Mouse (Mus musculus): ENCODE measurements around the gene Gm20388.

Gene Gm20388

DNA sequence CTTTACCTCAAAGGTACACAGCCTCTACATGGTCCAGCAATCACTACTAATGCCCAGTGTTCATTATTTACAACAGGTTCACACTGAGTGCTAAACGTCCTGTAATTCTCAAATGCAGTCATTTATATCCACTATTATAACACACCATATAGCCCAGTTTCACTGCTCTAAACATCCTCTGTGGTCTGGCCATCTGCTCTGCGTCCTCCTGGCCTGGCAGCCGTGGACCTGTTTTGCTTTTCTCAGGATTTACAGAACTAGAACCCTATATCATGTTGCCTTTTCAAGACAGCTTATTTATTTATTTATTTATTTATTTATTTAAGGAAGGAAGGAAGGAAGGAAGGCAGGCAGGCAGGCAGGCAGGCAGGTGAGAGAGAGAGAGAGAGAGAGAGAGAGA is 3017.2 kb downstream of the Gm20388 start:
- DNase-seq (ENCODE audit: low read depth in 2 of 2, low spot score in 2 of 2) = no peak

DNA sequence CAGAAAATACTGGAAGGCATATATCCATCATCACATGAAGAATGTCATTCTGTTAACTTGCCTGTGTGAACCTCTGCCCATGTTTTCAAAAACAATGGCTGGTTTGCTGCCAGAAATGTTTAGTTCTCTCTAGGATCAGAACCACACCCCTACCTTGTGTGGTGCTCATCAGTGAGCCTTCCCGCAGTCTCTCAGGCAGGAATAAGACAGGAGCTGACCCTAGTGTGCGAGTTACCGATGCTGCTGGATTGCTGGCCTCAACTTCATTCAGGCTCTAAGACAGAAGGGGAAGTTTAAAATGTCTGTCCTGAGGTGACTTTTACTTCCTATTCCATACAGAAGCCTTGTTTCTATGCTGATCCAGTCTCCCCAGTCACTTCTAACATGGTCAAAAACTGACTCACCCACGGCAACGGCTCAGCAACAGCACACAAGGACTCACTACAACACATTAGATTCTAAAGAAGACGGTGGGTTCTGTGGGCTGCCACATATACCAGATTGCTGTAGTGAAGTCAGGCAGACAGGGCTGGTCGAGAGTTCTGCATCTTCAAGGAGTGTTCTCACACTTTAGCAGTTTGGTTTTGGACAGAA is 3018.1 kb downstream of the Gm20388 start:
- DNase-seq (ENCODE audit: low read depth in 2 of 2, low spot score in 2 of 2) = no peak

DNA sequence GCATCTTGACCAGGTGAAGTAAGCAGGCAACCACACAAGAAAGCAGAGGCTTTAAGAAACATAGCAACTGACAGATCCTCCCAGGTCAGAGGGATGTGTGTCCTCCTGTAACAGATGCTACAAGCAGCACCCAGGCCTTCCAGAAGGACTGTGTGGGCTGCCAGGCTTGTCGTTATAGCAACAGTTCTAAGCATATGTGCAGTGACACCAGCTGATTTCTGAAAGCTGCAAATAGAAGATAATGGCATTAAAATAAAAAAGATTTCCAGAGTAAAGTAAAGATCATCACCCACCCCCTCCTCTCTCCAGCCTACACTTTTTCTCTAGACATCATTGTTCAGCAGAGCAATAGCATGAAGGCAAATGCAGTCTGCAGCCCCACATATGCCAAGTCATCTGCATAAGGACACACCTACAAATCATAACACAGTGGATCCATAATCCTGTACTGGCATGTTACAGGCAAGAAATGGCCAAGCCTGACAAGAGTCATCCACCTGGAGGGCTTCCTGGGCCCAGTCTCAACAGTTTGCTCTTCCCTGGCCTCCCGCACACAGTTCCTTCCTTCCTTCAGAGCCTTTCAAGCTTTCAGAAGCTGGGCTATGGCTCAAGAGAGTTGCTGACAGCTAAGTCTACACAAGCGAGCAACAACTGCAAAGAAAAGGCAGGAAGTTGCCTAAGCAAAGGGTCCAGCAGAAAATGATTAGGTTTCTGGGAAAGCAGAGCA is 3021.4 kb downstream of the Gm20388 start:
- DNase-seq (ENCODE audit: low read depth in 2 of 2, low spot score in 2 of 2) = no peak

DNA sequence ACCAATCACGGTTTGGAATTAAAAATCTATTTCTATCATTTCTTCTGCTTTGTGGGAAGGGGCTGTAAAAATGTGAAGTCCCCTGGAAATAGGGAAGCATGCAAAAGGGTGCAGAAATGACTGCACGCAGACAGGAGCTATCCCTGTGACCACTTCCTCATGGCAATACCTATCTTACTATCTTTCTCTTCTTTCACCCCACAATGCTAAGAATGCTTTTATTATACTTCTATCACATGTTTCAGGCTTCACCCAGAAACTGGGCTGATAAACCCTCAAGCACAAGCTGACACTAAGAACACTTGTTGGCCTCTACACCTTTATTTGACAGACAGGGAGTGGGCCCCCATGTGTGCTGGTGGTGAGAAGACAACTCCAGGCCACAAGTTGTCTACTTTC is 3021.9 kb downstream of the Gm20388 start:
- DNase-seq (ENCODE audit: low read depth in 2 of 2, low spot score in 2 of 2) = no peak

DNA sequence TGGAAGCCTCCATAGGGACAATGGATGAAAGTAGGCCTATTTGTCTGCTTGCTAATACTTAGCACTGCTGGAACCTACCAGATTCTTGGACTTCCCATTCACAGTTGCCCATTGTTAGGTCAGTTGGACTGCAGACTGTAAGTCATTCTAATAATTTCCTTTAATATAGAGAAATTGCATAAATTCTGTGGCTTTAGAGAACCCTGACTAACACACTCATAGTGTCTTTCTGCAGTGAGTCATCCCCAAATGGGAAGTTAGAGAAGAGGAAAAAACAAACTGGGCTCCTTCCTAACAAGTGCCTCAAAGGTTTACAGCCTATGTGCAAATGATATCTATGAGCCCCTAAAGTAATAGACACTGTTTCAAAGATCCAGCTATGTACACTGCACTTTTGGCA is 3023.3 kb downstream of the Gm20388 start:
- DNase-seq (ENCODE audit: low read depth in 2 of 2, low spot score in 2 of 2) = no peak

DNA sequence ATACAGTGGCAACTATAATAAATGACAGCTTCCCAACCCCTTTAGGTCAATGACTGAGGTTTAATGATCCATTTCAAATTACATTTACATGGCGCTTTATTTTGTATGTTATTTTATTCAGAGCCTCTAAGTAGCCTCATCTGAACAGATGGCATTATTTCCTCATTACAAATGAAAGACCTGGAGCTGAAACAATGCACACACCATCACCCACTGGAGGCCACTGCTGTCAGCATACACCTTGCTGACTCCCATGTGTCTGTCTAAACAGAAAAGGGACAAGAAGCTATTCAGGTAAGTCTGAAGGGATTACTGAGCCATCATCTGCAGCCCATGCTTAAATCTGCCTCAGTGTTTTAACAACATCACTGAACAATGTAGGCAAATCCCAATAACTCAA is 3024.5 kb downstream of the Gm20388 start:
- no peak for DNase-seq (ENCODE audit: low read depth in 2 of 2, low spot score in 2 of 2)

DNA sequence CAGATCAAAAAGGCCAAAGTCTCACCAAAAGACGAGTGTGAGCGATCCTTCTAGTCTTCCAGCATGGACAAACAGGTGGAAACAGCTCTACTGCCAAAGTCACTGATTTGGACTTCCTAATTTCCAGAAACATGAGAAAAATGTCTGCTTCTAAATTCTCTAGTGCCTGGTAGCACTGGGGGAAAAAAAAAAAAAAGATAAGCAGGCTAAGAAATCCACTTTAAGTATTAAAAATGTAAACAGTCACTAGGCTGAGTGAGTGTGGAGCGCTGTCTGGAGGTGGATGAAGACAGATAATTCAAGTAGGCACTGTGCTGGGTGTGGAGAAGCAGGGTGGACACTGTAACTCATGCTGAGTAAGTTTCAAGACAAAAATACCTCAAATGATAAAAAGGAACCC is 3025.3 kb downstream of the Gm20388 start:
- no peak for DNase-seq (ENCODE audit: low read depth in 2 of 2, low spot score in 2 of 2)

DNA sequence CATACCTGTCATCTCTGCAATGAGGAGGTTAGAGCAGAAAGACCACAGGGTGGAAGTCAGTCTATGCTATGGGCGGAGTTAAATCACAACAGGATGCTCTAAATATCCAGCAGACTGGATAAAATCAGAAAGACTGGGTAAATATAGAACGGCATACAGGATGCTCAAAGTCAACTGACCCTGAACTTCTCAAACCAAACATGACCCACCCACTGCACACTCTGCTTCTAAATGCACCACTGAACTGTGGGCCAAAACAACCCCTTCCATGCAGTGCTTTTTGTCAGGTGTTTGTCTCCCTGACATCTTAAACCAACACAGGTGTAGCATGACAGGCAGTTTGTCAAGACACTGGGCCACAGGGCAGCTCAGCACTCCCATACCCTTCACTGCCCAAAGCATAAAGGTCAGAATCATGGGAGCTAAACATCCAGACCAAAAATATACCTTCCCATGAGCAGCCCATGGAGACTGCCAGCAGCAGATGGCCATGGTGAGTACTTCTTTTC is 3027.0 kb downstream of the Gm20388 start:
- peak in 1 of 2 experiments; percentile 42 for DNase-seq (ENCODE audit: low read depth in 2 of 2, low spot score in 2 of 2)

DNA sequence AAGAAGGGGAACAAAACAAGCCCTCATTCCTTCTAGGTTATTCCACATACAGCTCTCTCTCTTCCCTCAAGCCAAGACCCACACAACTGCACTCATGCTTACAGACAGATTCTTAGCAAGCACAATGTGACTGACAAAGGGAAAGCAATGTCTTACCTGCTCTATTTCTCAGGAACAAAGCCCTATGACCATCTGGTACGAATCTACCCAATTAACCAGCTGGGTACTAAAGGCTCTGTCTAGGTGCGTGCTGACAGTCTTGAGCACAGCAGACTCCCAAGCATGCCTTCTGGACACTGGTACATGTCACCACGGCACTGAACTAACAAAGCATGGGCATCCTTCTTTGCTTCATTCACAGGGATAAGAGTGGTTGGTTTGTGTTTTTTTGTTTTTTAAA is 3027.5 kb downstream of the Gm20388 start:
- DNase-seq (ENCODE audit: low read depth in 2 of 2, low spot score in 2 of 2) = no peak

DNA sequence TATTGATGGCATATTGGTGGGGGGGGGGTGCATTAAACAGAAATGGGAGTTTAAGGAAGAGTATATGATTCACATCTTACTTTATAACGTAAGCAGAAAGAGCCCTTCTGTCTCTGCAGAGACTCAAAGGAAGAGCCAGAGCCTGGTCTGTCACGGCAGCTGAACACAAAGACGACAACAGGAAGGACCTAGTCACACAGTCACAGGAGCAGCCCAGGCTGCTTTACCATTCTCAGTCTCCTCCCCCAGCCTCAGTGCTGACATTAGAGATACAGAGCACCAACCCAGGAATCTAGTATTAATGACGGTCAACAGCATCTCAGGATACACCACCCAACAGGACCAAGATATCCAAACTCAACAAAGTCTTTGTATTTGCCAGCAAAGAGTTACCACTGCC is 3027.9 kb downstream of the Gm20388 start:
- DNase-seq (ENCODE audit: low read depth in 2 of 2, low spot score in 2 of 2) = peak; percentile 53 to 66

DNA sequence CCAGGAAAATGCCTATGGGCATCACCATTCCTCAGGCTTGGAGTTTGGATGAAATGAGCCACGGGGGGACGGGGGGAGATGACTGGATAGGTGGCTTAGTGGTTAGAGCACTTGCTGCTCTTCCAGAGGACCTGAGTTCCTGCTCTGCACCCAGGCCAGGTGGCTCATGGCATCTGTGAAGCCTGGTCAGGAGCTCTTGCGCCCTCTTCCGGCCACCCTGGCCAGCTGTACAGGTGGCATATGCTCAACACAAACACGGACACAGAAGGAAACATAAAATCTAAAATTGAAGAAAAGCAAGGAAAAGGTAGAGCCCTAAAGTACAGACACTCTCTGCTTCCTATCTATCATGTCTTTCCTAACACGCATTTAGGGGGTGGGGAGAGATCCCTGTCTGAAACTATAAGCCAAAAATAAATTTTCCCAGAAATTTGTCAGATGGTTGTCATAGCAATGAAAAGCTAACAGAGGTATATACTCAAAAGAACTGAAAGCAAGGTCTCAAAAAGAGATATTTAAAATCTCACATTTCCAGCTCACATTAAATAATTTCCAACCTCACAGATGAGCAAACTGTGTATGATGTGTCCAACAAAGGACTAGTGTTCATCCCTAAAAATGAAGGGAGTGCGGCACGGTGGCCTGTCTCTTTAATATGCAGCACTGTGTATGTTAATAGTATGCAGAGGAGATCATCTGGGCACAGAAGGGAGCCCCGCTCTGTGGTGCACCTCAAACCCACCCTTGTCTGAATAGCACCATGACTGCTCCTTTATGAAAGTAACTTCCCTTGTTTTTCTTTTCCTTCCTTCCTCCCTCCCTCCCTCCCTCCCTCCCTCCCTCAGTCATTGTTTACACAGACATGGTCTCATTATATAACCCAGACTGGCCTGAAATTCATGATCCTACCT is 3032.4 kb downstream of the Gm20388 start:
- no peak for DNase-seq (ENCODE audit: low read depth in 2 of 2, low spot score in 2 of 2)

DNA sequence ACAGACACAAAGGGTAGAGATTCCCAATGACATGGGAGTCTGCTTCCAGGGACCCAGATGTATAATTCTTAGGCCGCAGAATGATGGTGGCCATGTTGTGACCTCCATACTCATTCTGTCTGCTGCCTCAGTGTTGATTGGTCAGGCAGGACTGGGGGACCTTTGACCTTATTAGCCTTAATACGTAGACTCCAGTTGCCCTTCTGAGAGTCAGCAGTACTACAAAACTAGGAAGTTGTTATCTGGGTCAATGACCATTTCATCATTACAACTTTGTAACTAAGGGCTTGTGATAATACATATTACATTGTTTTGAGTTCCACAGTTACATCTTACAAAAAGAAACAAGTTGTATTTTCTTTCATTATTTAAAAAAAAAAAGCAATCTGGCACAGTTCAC is 3035.1 kb downstream of the Gm20388 start:
- no peak for DNase-seq (ENCODE audit: low read depth in 2 of 2, low spot score in 2 of 2)

DNA sequence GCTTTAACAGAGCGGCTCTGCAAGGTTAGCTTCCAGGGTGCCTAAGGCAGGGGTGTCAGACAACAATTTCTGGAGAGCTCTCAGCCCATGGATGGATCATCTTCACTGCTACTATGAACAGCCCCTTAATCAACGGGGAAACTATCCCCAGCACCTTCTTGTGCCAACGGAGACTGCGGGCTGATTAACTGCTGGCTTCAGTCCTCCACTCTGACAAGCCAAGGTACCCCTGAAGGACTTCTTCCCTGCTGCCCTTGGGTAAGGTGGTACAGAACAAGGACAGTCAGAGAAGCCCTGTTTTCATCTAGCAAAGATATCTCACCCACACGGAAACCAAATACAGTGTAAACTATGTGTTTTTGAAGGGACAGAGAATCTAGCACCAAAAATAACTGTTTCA is 3039.1 kb downstream of the Gm20388 start:
- DNase-seq (ENCODE audit: low read depth in 2 of 2, low spot score in 2 of 2) = no peak

DNA sequence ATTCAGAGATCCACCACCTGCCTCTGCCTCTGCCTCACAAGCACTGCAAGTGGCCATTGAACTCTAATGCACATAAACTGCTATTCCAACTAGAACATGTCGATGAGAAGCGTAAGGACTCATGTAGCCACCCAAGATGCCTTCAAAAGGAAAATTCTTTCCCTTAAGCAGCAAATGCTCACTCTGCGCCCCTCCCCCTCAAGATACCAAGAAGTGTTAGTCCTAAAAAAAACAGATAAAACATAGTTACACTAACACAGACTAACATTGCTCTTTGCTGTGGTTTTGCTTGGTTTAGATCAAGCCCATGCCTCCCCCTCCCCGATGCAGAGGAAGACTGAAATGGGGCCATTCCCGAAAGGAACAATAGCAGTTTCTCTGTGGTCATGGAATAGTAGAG is 3040.8 kb downstream of the Gm20388 start:
- DNase-seq (ENCODE audit: low read depth in 2 of 2, low spot score in 2 of 2) = no peak

DNA sequence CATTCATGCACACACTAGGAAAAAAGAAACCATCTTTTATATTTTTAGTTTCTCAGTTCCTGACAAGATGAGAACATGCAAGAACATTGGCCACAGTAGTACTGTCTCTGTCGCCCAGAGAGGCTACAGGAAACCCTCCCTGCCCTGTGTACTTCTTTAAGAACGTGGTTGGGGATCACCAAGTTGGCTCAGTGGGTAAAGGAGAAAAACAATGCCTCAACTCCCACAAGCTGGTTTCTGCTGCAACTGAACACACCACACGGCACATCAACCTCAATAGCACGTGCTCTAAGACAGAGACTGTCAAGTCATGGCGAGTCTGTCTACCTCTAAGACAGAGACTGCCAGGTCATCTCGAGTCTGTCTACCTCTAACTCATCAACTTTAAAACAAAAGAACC is 3042.4 kb downstream of the Gm20388 start:
- DNase-seq (ENCODE audit: low read depth in 2 of 2, low spot score in 2 of 2) = peak; percentile 42 to 54

DNA sequence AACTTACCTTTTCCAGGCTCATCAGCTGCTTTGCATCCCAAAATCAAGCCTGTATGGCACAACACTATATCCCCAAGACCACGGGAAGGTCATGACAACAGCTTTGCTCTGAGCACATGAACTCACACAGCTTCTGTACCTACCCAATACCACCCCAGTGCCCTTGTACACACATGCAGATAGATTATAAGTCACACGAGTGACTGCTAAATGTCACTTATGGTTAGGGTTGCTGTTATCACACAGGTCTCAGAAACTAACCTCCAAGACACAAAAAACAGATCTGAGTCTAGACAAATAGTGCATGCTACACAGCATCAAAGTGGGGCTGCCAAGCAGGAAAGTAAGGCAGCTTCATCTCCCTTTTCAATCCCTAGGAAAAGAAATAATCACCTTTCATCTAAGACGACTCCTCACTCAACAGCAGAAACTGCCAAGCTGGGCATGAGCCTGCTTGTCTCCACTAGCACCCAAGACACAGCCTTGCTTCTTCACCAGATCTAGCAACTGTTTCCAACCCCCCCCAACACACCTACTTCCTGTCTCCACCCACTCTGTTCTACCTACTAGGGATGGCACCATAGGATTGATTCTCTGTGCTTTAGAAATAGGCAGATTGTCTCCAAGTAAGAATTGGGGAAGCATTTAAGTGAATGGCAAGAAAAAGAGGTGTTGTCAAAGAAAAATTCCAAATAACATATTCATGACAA is 3043.6 kb downstream of the Gm20388 start:
- DNase-seq (ENCODE audit: low read depth in 2 of 2, low spot score in 2 of 2) = no peak

DNA sequence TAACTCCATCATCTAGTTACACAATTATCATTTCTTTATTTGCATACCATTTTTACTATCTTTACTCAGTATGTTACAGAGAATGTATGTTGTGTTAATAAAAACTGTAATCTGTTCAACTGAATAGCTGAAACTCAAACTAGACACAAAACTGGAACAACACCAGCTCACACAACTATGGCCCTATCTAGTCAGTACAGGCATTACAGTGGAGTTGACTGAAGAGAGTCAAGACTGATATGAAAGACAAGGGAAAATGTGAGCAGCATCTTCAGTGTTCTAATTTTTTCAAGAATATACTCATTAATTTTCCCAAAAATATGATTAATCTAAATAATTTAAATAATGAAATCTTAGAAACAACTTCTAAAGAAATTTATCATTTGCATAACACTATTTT is 3044.6 kb downstream of the Gm20388 start:
- no peak for DNase-seq (ENCODE audit: low read depth in 2 of 2, low spot score in 2 of 2)

DNA sequence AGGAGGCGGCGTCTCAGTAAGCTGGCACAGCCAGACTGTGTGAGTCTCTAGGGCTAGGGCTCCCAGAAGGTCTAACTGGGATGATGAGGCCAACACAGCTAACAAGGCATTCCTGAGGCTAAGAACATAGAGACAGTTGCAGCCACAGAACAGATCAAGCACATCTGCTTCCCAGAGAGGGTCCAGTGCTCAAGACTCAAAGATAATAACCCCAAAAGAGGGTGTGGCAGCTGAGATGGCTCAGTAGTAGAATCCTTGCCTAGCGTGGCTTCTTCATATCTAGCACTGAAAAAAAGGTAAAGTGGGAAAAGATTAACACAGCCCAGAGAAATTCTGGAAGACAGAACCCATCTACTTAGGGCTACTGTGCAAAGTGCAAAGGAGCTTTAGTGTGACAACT is 3045.4 kb downstream of the Gm20388 start:
- DNase-seq (ENCODE audit: low read depth in 2 of 2, low spot score in 2 of 2) = no peak

DNA sequence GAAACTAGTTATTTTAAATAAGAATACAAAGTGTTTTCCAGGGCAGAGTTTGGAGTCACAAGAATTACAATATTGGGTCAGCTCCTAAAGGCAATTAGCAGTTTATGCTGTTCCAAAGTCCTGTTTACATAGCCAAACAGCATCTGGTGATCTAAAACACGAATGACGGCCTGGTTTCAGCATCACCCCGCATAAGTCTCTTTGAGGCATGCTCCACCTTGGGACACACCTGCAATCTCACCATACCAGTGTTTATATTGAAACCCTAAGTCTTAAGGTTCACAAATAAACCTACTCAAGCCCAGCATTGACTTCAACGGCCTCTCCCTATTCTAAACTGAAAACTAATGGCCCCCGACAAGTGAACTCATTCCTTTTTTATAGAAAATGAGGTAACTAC is 3049.7 kb downstream of the Gm20388 start:
- DNase-seq (ENCODE audit: low read depth in 2 of 2, low spot score in 2 of 2) = no peak

DNA sequence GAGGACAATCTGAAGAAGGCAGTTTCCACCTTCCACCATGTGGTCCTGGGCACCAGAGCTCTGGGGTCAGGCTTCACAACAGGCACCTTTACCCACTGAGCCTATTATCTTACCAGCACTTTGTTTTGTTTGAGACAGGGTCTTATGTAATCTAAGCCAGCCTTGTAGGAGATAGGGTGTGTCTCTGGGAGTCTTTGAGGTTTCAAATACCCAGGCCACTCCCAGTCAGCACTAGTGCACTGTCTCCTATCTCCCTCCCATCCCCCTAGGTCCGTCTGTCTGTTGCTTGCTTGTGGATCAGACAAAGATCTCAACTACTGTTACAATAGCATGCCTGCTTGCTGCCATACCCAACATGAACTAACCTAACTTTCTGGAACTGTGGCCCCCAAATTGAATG is 3050.3 kb downstream of the Gm20388 start:
- DNase-seq (ENCODE audit: low read depth in 2 of 2, low spot score in 2 of 2) = peak in 1 of 2 experiments; percentile 33

DNA sequence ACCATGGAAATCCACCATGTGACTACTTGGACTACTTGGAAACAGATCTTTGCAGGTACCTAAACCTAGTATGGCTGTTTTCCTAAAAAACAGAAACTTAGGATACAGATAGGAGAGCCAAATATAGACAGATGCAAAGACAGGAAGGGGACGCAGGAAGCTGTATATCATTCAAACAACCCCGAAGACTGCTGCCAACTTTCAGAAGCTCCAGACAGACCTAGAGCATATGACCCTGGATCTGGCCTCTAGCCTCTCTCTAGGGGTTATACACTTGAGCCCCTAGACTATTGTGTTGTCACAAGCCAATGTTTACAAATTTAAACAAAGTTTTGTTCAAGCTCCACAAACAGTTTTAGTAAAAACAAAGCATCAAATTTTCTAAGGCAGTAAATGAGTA is 3050.8 kb downstream of the Gm20388 start:
- DNase-seq (ENCODE audit: low read depth in 2 of 2, low spot score in 2 of 2) = no peak
